27 mouse cellular contexts compared by ENCODE assay signal in the genomic region with DNA sequence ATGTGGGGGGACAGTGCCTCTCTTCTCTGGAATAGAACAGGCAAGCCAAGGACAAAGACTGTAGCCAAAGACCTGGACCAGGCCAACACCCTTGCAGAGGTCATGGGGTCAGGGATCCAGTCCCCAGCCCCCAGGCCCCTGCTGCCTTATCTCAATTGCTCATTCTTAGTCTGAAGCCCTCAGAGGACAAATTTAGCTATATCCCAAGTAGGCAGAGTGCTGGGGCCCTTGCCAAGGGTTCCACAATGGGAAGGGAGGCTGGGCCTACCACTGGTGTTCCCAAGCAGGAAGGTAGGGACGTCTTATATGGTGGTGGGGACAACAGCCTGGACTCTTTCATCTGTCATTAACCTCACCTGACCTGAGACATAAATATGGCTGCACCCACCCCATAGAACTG. TPM values are rescaled to one million over a fixed set of nuclear protein-coding genes. Genes with fewer than 3 reads are reported as not detected.
DNase-seq lines count a peak whose midpoint lies in the region; ATAC-seq lines count a peak whose summit lies in the region.
"Had no signal": no experiment of that assay in that cellular context is flagged by ENCODE, and none has a peak within 500 bp of the region (broad histone marks: within the 10 kb centered on the region; RNA-seq: fewer than 3 reads in every experiment).

No protein-coding gene starts in this region.

- peaks cover 29% of the 10 kb centered on the region for H3K4me1 ChIP-seq in heart, embryonic 16.5 days (ENCODE audit: control insufficient read depth, insufficient read depth, low read length)
- peaks cover 4% of the 10 kb centered on the region; the same call in 1 of the 2 replicates for H3K4me1 ChIP-seq in forebrain, embryonic 14.5 days (ENCODE audit: control insufficient read depth, insufficient read depth, low read length)
- H3K4me1 ChIP-seq: embryonic facial prominence, embryonic 12.5 days; midbrain, embryonic 15.5 days had no signal

- peak overlapping the region; percentile 60 for H3K4me3 ChIP-seq in heart, embryonic 16.5 days (ENCODE audit: low read length)
- no peak overlapping the region for H3K4me3 ChIP-seq in forebrain, embryonic 14.5 days (ENCODE audit: low read depth, low read length)
- H3K4me3 ChIP-seq: embryonic facial prominence, embryonic 12.5 days; erythroblast, embryonic 14.5 days; forebrain, embryonic 13.5 days; hindbrain, embryonic 13.5 days; layer of hippocampus, adult 2 months; limb, embryonic 15.5 days; liver, embryonic 15.5 days; midbrain, embryonic 15.5 days; myocyte; neural tube, embryonic 15.5 days had no signal

- peak overlapping the region; percentile 61 for H3K4me2 ChIP-seq in heart, embryonic 16.5 days (ENCODE audit: low read depth, low read length)
- H3K4me2 ChIP-seq in forebrain, embryonic 14.5 days (ENCODE audit: low read length), result no peak overlapping the region
- H3K4me2 ChIP-seq: embryonic facial prominence, embryonic 12.5 days; forebrain, embryonic 13.5 days; hindbrain, embryonic 13.5 days; limb, embryonic 15.5 days; liver, embryonic 15.5 days; midbrain, embryonic 15.5 days; neural tube, embryonic 15.5 days had no signal

- peak; percentile 76 for DNase-seq in cerebellum, adult 9-11 months
- DNase-seq in heart, adult 9 months (ENCODE audit: low spot score in 2 of 2), result peak; percentile 77 to 83
- DNase-seq in left cerebral cortex, postnatal 10 days (ENCODE audit: extremely low spot score in 1 of 2, low spot score in 2 of 2), result no peak
- no peak for DNase-seq in urinary bladder, postnatal 36 days (ENCODE audit: low spot score in 2 of 2)
- DNase-seq in forebrain, embryonic 14.5 days (ENCODE audit: low spot score), result no peak
- DNase-seq: B cell, adult 2 months; gastrocnemius, postnatal 25 days; kidney, adult 8-10 months; kidney, postnatal 14 days; layer of hippocampus, postnatal 36 days; lung, postnatal 10 days; right cerebral cortex, postnatal 4 days had no signal

- H3K27me3 ChIP-seq in heart, embryonic 16.5 days (ENCODE audit: control insufficient read depth, insufficient read depth, low read length), result no peaks in the 10 kb centered on the region
- H3K27me3 ChIP-seq in forebrain, embryonic 14.5 days (replicated peaks; ENCODE audit: control insufficient read depth, insufficient read depth, low read length), result no peaks in the 10 kb centered on the region

- intact Hi-C loops in left cerebral cortex, postnatal 10 days (cut with DNase I), result no loop called here

- H3K36me3 ChIP-seq in heart, embryonic 16.5 days (ENCODE audit: control insufficient read depth, insufficient read depth), result peaks cover 10% of the 10 kb centered on the region
- no peaks in the 10 kb centered on the region for H3K36me3 ChIP-seq in forebrain, embryonic 14.5 days (ENCODE audit: control insufficient read depth, insufficient read depth, low read length)
- H3K36me3 ChIP-seq: embryonic facial prominence, embryonic 12.5 days; hindbrain, embryonic 13.5 days; limb, embryonic 15.5 days; midbrain, embryonic 15.5 days; neural tube, embryonic 15.5 days had no signal

- no peaks in the 10 kb centered on the region for H3K9me3 ChIP-seq in heart, embryonic 16.5 days (replicated peaks; ENCODE audit: control insufficient read depth, low read length)
- no peaks in the 10 kb centered on the region for H3K9me3 ChIP-seq in forebrain, embryonic 14.5 days (replicated peaks; ENCODE audit: control insufficient read depth, low read length)
- H3K9me3 ChIP-seq: embryonic facial prominence, embryonic 12.5 days; forebrain, embryonic 13.5 days; hindbrain, embryonic 13.5 days; limb, embryonic 15.5 days; liver, embryonic 15.5 days; megakaryocyte, embryonic 14.5 days; midbrain, embryonic 15.5 days; neural tube, embryonic 15.5 days had no signal

- H3K9ac ChIP-seq in heart, embryonic 16.5 days (ENCODE audit: low read length), result peak overlapping the region; percentile 77
- H3K9ac ChIP-seq in forebrain, embryonic 14.5 days (ENCODE audit: low read length), result no peak overlapping the region
- H3K9ac ChIP-seq: embryonic facial prominence, embryonic 12.5 days; forebrain, embryonic 13.5 days; hindbrain, embryonic 13.5 days; limb, embryonic 15.5 days; liver, embryonic 15.5 days; midbrain, embryonic 15.5 days; neural tube, embryonic 15.5 days had no signal

- WGBS in heart, embryonic 16.5 days, result 18% methylated on average over 1 of the region's 1 CpGs
- 89% methylated on average over 1 of the region's 1 CpGs for WGBS in forebrain, embryonic 14.5 days

- ATAC-seq in cerebellum, adult (ENCODE audit: insufficient number of reproducible peaks, low FRiP score, low TSS enrichment), result no peak
- peak; percentile 71 for ATAC-seq in heart, embryonic 16.5 days (replicated peaks; ENCODE audit: extremely low read depth, insufficient read depth, low FRiP score)
- no peak for ATAC-seq in forebrain, embryonic 14.5 days
- ATAC-seq: forebrain, embryonic 13.5 days; inflammation-experienced regulatory T-cells, adult 6 months; midbrain, embryonic 15.5 days had no signal

- peak overlapping the region; percentile 98 for H3K27ac ChIP-seq in heart, embryonic 16.5 days (ENCODE audit: low read length)
- H3K27ac ChIP-seq in forebrain, embryonic 14.5 days (ENCODE audit: low read depth, low read length), result no peak overlapping the region
- H3K27ac ChIP-seq: embryonic facial prominence, embryonic 12.5 days; forebrain, embryonic 13.5 days; hindbrain, embryonic 13.5 days; layer of hippocampus, adult 2 months; limb, embryonic 15.5 days; liver, embryonic 15.5 days; midbrain, embryonic 15.5 days; neural tube, embryonic 15.5 days; stomach, postnatal 0 days had no signal

RNA-seq across cellular contexts. Expression of gene Mybpc3, which starts 0.7 kb away (rescaled TPM):
- 1,022 and 1,203 TPM in 2 replicates for polyA plus RNA-seq in heart, embryonic 16.5 days (2015; fragmentation: Nextera tagmentation; extraction: Ambion mirVana)
- under 1 TPM; 0.51 to 0.61 TPM for total RNA-seq in left cerebral cortex, postnatal 10 days (2021)
- not detected in 2 replicates for polyA plus RNA-seq in forebrain, embryonic 14.5 days (2014; fragmentation: Nextera tagmentation; extraction: Ambion mirVana)
- total RNA-seq: gastrocnemius, postnatal 25 days had no signal
- polyA plus RNA-seq: erythroblast, embryonic 14.5 days; forebrain, embryonic 13.5 days; inflammation-experienced regulatory T-cells, adult 6 months; neural tube, embryonic 15.5 days had no signal

RNA-seq across cellular contexts. Expression of gene Spi1, which starts 36.5 kb away (rescaled TPM):
- polyA plus RNA-seq in heart, embryonic 16.5 days (2015; fragmentation: Nextera tagmentation; extraction: Ambion mirVana), result 3.6 and 5.2 TPM in 2 replicates
- 1 to 10 TPM; 5.2 to 5.6 TPM for total RNA-seq in left cerebral cortex, postnatal 10 days (2021)
- polyA plus RNA-seq in forebrain, embryonic 14.5 days (2014; fragmentation: Nextera tagmentation; extraction: Ambion mirVana), result 2.4 and 2.9 TPM in 2 replicates

RNA-seq across cellular contexts. Expression of gene Slc39a13, which starts 48.4 kb away (rescaled TPM):
- polyA plus RNA-seq in heart, embryonic 16.5 days (2015; fragmentation: Nextera tagmentation; extraction: Ambion mirVana), result 56.9 and 61.3 TPM in 2 replicates
- 10 to 100 TPM; 25.7 to 27.6 TPM for total RNA-seq in left cerebral cortex, postnatal 10 days (2021)
- polyA plus RNA-seq in forebrain, embryonic 14.5 days (2014; fragmentation: Nextera tagmentation; extraction: Ambion mirVana), result 16.1 and 18.0 TPM in 2 replicates

Comparison
In these comparisons a context has a peak if more than half of its experiments do, and no peak if none do; other contexts are left out.
1. DNase-seq: peak in cerebellum, adult 9-11 months (single experiment) and heart, adult 9 months (2 of 2); none in left cerebral cortex, postnatal 10 days (0 of 2), urinary bladder, postnatal 36 days (0 of 2) and forebrain, embryonic 14.5 days (single experiment).
2. RNA of gene Mybpc3, which starts 0.7 kb away (polyA plus RNA-seq): 1,022 to 1,203 TPM in heart, embryonic 16.5 days; not detected in forebrain, embryonic 14.5 days; every median in the first group is over 100 times any median in the second.